Mouse (Mus musculus) cortical plate, adult 2 months (tissue): ENCODE measurements at regions not wholly inside any gene's neighbourhood (a gene's known extent, or its start where the extent isn't known, plus 50 kb on each side); places are given as distances from the start of the nearest gene placed in this dataset.

ENCODE experiments used
- H3K27ac ChIP-seq: fragments of 200-500 bp; 2 replicates; pipeline ENCODE4 v1.5.1; 2012; ENCODE audit warnings: low read length, control low read depth, inconsistent platforms; ENCODE audit not compliant: insufficient read depth
- H3K4me1 ChIP-seq: fragments of 200-500 bp; 2 replicates; pipeline ENCODE4 v1.6.1; 2011; ENCODE audit warnings: low read length; ENCODE audit not compliant: control insufficient read depth, insufficient read depth
- H3K4me3 ChIP-seq: fragments of 200-500 bp; 2 replicates; pipeline ENCODE4 v1.5.1; 2011; ENCODE audit warnings: mild to moderate bottlenecking, low read length, control low read depth; ENCODE audit not compliant: insufficient read depth
- CTCF ChIP-seq: fragments of 200-500 bp; IDR thresholded peaks from 2 replicates; pipeline ENCODE4 v1.5.1; 2011; ENCODE audit warnings: mild to moderate bottlenecking, control low read depth, low read length; ENCODE audit not compliant: insufficient read depth; ENCODE audit errors: extremely low read depth
- POLR2A ChIP-seq: fragments of 200-500 bp; IDR thresholded peaks from 2 replicates; pipeline ENCODE4 v1.6.1; 2011; ENCODE audit warnings: mild to moderate bottlenecking, low read length, control low read depth; ENCODE audit not compliant: insufficient read depth; ENCODE audit errors: extremely low read depth

DNA sequence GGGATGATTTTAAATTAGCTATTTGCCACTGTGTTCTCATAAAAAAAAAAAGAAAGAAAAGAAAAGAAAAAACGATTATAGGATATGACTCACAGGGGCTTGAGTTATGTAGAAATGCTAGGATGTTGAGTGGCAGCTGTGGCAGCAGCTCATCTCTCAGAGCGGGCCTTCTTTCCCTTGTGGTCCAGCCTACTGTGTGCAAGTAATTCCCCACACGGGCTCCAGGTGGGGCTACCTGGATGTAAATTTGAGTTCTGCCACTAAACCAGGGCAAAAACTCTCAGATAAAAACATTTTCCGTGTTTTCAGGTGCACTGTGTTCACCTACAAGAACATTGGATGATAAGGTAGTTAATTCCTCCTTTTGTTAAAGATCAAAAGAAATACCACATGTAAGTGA lies 209.3 kb downstream of the Tle4 start:
- H3K27ac ChIP-seq: no peak overlapping the region
- H3K4me1 ChIP-seq: no peaks in the 10 kb centered on the region
- H3K4me3 ChIP-seq: no peak overlapping the region
- TF ChIP-seq CTCF (no peak), POLR2A (no peak)

DNA sequence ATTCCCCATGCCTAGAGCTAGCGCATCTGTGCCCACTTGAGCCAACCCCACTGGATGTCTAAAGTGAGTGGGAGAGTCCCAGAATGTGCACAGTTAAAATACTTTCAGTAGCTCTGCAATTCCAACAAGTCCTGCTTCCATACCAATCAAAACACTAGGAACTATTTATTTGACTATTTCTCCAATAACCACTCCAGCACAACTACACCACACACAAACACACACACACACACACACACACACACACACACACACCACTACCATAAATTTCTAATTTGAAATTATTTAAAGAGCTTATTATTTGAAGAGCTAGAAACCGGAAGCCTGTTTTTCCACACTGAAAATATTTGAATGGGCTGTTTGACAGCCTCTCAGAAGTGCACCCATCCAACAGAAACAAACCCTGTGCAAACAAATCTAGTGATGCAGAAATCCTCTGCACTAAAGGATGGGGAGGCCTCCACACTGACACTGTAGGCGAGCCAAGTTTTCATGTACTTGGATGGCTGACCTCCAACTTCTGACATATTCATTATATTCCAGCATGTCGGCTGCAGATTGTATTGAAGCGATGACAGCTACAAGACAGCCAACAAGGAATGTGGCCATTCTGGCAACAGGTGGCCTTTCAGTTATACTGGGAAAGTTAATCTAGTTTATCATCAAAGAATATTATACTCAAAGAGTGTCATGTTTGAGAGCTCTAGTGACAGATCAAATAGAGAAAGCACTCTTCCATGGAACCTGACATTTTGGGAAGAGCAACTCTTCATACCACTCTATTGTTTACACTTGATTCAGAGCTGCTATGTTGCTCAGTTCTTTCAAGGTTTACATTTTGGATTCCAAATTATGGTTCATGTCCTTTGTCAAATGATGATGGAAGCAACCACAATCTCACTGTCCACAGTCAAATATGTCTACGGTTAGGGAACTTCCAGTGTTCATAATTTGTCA lies 207.7 kb downstream of the Tle4 start:
- no peaks in the 10 kb centered on the region for H3K4me1 ChIP-seq
- TF ChIP-seq CTCF (no peak), POLR2A (no peak)
- H3K27ac ChIP-seq: no peak overlapping the region
- H3K4me3 ChIP-seq: no peak overlapping the region

DNA sequence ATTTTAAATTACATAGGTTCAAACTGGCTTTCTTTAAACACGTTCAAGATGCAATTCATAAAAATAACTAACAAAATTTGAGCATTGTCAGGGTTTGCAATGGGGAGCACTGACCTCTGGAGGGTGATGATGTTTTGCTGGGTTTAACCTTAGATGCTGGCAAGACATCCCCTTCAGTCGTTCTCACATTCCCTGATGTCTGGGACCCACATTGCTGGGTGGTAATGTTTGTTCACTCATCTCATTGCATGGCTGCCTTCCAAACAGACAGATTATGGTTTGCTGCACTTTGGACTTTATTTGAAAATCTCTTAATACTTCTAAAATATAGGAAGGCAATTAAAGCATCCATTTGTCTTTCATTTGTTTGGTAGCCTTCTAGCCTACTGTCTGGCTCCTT lies 206.9 kb downstream of the Tle4 start:
- TF ChIP-seq POLR2A: no peak
- TF ChIP-seq CTCF: no peak
- Histone ChIP-seq H3K4me3 (no peak overlapping the region), H3K27ac (no peak overlapping the region), H3K4me1 (no peaks in the 10 kb centered on the region)
